Mouse (Mus musculus) embryo, embryonic 10 days (tissue): ENCODE results near the gene Alkbh7.

ENCODE experiments used
- DNase-seq: peaks from one replicate; pipeline ENCODE4 v3.0.0-alpha.2; 2015; ENCODE audit warnings: low spot score

Gene Alkbh7

GRCm38 (mm10) chr17:56997029-56997667 lies at the start of gene Alkbh7:
TSS of gene Alkbh7 (plus strand) at chr17:56997339.
- peak; percentile 99 for DNase-seq

DNA sequence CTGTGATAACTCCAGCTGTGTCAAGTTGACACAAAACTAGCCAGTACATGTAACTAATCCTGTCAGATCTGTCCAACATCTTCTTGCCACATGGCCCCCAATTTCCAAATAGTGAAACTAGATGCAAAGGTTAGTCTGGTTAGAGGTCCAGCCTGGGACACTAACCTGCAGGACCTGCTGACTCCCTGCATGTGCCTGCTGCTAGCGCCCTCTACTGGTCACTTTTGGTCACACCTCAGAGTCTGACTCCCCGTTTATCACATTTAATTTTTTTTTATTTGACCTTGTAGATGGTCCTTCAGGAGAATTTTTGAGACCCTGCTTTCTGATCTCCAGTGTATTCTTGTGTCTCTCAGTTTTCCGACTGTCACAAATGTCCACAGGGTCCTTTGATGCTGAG lies 46.2 kb upstream of the Alkbh7 start:
- peak; percentile 67 for DNase-seq

DNA sequence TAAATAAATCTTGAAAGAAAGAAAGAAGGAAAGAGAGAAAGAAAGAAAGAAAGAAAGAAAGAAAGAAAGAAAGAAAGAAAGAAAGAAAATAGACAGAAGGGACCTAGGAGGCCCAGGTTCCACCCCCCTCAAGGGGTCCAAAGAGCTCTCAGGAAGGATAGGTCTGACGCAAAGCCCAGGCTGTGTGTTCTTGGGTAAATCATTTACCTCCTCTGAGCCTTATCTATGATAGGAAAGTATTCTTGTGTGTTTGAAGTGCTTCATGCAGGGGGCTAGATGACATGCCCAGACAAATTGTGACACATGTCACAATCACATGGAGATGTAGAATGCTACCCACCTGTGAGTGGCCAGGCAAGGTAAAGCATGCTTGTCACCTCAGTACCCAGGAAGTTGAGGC lies 44.5 kb upstream of the Alkbh7 start:
- no peak for DNase-seq

DNA sequence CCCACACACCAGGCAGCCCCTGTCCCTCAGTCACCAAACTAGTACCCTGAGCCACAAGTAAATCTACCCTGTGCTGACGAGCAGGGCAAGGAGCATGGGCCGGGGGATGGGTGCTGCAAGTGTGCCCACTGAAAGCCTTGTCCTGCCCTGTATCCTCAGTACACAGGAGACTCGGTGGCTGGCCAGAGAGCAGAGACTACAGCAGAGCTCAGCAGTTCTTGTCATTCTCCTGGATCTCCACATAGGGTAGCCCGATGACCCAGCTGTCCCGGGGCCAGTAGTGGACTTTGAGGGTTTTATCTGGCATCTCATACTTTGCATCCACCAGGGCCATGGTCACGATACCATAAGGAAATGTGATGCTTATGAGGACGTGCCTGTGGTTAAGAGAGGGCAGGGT lies 42.3 kb upstream of the Alkbh7 start:
- no peak for DNase-seq

DNA sequence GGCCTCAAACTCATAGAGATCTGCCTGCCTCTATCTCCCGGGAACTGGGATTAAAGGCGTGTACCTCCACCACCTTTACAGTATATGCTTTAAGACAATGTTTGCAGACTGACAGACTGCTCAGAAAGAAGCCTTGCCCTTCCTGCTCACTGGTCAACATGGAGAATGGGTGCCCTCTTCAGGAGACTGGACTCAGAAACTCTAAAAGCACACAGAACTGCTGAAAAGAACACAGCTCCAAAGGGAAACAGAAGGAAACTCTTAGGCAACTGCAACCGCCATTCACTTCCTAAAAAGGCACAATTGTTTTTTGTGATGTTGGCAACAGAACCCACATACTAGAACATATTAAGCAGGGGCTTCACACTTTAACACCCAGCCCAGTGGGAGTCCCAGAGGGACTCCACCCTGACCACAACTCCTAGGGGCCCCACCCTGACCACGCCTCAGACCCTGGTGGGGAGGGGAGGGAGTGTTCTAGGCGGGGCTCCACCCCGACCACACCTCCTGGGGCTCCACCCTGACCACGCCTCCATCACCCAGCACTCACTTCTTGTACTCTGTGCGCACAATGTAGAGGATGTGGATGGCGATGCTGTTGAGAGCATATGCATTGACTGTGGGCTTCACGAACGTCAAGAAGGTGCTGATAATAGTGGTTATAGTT lies 39.2 kb upstream of the Alkbh7 start:
- peak; percentile 21 for DNase-seq

DNA sequence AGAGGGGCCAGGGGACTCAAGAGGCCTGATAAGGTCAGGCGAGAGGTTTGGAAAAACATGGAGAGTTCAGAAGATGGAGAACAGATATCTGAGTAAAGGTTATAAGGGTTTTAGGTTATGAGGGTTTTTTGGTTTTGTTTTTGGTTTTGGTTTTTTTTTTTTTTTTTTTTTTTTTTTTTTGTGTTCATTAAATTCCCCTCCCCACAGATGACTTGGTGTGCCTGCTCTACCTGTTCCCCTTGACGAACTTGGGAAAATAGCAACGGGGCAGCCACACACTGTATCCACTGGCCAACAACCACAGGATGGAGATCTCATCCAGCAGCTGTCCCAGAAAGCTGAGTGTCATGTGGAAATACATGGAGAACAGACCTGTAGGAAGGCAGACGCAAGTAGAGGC lies 38.5 kb upstream of the Alkbh7 start:
- DNase-seq = no peak

GRCm38 (mm10) chr17:56961880-56962279 lies 35.3 kb upstream of the Alkbh7 start:
- DNase-seq = no peak

- DNase-seq = no peak
These were observed 34.3 kb upstream of the Alkbh7 start for GRCm38 (mm10) chr17:56962642-56963405.

GRCm38 (mm10) chr17:56963646-56964045 lies 33.5 kb upstream of the Alkbh7 start:
- no peak for DNase-seq

DNA sequence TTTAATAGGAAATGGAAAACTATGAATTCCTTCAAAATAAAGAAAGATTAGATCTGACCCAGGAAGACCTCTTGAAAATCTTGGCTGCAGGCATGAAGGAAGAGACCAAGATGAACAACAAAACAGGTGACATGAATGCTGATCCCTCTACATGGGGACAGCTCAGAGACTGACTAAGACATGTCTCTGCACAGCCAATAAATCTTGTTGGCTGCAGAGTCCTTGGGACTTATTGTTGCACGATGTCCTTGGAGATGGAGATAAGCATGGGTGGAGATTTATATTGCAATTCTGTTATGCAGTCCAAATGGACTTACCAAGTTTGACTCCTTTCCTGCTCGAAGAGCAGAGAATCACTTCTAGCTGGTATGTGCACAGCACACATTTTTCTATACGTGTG lies 27.8 kb upstream of the Alkbh7 start:
- DNase-seq = no peak

DNA sequence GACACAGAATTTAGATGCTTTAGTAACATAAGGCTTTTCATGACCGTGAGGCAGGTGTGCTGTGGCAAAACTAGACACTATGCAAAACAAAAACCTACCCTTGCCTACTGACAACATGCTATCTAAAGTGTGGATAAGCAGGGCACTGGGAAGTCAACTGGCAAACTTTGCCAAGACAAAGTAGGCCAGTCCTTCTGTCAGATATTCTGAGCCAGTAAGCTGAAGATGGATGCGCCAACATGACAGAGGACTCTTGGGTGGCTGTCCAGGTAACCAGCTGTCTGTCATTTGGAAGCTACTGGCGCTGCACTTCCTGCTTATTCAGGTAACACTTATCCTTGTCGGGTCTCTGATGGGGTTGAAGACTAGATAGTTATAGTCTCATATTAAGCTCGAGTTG lies 27.1 kb upstream of the Alkbh7 start:
- DNase-seq = no peak

GRCm38 (mm10) chr17:56973956-56974707 lies 23.0 kb upstream of the Alkbh7 start:
- DNase-seq = no peak

DNA sequence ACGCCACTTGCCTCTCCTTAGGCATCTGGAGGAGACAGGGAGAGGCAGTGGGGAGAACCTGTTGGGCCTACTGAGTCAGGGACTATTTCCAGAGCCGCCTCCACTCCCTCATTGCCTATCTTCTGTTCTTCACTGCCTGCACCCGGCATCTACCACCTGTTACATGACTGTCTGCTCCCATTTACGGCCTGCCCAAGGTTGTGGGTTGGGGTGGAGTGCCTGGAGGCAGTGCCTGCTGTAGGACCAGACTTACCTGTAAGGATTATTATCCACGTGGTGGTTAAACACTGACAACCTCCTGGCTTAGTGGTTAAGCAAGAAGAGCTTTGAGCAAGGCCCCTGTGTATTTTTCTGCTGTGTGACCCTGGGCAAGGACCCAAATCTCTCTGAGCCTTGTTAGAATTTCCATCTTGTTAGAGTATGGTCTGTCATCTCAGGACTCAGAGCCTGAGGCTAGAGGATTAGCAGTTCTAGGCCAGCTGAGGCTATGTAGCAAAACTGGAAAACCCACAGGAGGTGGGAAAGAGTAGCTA lies 22.4 kb upstream of the Alkbh7 start:
- DNase-seq = no peak

GRCm38 (mm10) chr17:56975391-56975790 lies 21.7 kb upstream of the Alkbh7 start:
- DNase-seq = no peak

DNA sequence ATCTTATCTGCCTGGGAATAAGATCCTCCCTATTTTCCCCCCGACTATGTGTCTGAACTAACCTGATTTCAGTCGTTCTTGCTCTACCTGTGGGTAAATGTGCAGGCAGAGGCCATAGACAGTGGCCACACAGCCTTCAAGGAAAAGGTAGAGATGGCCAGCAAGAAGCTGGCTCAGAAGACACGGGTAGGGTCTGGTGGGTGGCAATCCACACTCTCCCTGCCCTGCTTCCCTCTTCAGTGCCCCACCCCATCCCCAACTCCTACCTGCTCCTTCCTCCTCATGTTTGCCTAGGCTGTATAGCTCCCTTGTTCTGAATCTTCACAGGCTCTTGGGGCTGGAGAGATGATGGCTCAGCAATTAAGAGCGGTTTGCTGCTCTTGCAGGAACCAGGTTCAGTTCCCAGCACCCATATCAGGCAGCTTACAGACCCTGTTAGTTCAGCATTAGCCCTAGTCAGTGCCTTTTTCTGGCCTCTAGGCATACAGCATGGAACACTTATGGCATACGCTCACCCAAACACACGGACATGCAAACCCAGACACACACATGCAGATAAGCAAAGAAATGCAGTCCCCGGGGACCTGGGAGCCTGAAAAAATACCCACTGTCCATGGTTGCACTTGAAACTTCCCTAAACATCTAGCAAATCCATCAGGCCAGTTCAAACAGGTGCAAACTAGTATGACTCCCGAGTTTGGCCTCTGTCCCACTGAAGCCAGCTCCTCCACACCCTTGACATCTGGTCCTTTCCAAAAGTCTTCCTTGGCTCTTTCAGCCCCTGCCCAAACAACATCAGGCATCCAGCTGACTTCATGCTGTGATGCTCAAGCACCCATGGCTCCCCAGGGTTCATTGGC lies 20.4 kb upstream of the Alkbh7 start:
- no peak for DNase-seq

DNA sequence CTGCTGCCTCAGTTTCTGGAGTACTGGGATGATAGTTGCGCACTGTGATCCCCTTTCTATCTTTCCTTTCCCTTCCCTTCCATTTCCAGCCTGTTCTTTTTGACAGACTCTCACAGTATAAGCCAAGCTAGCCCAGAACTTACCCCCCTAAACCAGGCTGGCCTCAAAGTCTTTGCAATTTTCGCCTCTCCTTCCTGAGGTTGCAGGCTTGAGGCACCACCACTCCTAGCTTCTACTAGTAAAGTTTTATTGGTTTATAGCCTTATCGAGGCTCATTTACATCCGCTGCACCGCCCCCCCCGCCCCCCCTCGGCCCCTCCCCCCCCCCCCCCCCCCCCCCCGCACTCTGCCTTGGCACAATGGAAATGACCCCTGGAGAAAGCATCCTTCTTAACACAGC lies 17.6 kb upstream of the Alkbh7 start:
- DNase-seq = no peak

DNA sequence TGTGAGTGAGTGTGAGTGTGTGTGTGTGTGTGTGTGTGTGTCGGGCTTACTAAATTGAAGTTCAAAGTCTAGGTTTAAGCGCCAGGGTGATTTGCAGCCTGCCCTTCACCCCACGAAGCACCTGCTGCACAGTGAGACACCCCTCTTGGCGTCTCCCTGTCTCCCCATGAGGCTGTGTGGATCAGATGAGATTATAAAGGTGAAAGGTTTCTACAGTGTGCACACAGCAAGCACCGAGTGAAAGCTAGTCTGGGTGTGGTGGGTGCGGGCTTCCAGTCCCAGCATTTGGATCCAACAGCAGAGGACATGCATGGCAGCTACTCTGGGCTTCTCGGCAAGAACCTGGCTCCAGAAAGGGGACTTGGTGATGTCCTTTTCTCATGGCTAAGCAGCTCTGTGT lies 16.1 kb upstream of the Alkbh7 start:
- no peak for DNase-seq

DNA sequence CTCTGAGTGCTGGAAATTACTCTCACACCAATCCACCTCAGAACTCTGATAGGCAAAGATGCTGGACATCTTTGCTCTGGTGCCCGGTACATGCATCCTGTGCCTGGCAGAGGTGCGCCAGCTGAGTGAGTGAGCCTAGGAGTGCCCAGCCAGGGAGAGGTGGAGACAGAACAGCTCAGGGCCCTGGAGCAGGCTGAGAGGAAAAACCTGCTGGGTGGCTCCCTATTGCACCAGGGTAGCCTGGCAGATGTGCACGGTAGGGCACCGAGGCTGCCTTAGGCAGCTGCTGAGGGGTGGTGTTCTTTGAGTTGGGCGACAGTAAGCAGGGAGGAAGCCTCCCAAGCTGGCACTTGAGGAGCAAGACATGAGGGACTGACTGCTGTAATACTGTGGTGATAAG lies 15.1 kb upstream of the Alkbh7 start, which contains the start of gene Acer1:
TSS of gene Acer1 (minus strand) at position 114 of the 400 bp plus-strand sequence.
- DNase-seq = no peak

DNA sequence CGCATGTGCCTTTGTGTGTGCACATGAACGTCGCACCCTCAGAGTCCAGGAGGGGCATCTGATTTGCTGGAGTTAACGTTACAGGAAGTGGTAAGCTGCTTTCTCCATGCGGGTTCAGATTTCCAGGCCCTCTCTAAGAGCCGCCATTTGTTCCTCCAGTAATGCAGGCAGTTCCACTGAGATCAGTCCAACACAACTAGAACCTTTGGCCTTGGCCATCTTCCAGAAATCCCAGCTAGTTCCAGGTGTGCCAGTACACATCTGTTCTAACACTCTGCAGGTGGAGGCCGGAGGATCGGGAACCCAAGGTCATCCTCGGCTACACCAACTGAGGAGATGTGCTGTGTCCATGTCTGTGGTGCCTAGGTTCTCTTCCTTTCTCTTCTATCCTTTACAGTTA lies 12.3 kb upstream of the Alkbh7 start:
- no peak for DNase-seq

DNA sequence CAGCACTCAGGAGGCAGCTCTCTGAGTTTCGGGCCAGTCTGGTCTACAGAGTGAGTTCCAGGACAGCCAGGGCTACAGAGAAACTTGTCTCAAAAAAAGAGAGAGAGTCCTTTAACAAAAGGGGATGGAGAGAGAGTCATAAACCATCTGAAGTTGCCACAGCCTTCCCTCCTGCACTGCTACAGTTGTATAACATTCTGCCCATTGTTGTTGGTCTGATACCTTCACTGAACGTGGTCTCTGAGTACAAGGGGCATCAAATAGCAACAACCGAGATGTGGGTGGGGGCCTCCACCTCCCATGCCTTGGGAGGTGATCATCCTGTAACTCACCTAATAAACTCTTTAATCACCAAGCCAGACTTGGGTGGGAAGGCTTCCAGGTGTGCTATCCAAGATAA lies 11.5 kb upstream of the Alkbh7 start:
- DNase-seq = no peak

GRCm38 (mm10) chr17:56986105-56986805 lies 10.9 kb upstream of the Alkbh7 start:
- no peak for DNase-seq
